In genomic region chr10:8866062-8866642, GRCm38 (mm10) we compare ENCODE assay signal across 8 mouse cellular contexts. TPM values are rescaled to one million over a fixed set of nuclear protein-coding genes. Genes with fewer than 3 reads are reported as not detected.
DNase-seq lines count a peak whose midpoint lies in the region; ATAC-seq lines count a peak whose summit lies in the region.

No protein-coding gene starts in this region.

- H3K4me2 ChIP-seq in lung, embryonic 15.5 days: no peak overlapping the region

- peak; percentile 53; the same call in 1 of the 2 replicates for ATAC-seq in lung, embryonic 15.5 days (ENCODE audit: borderline replicate concordance, extremely low read depth, low FRiP score, low TSS enrichment)
- ATAC-seq in megakaryocyte-erythroid progenitor cell, adult 5-6 weeks (replicated peaks; ENCODE audit: low FRiP score, low TSS enrichment, poor library complexity, severe bottlenecking): no peak
- ATAC-seq in monocyte, adult 5-6 weeks (replicated peaks; ENCODE audit: insufficient number of reproducible peaks, low FRiP score, low TSS enrichment, poor library complexity, severe bottlenecking): no peak

- 82% methylated on average over 4 of the region's 4 CpGs for WGBS in embryonic facial prominence, embryonic 10.5 days
- WGBS in lung, embryonic 15.5 days: 55% methylated on average over 4 of the region's 4 CpGs

- no peaks in the 10 kb centered on the region for H3K36me3 ChIP-seq in embryonic facial prominence, embryonic 10.5 days (replicated peaks)
- H3K36me3 ChIP-seq in lung, embryonic 15.5 days: no peaks in the 10 kb centered on the region

- peak overlapping the region; percentile 44 for H3K27ac ChIP-seq in embryonic facial prominence, embryonic 10.5 days (replicated peaks)
- peak overlapping the region; percentile 70 for H3K27ac ChIP-seq in lung, embryonic 15.5 days

- H3K9ac ChIP-seq in lung, embryonic 15.5 days: no peak overlapping the region

- H3K4me3 ChIP-seq in embryonic facial prominence, embryonic 10.5 days: no peak overlapping the region
- no peak overlapping the region for H3K4me3 ChIP-seq in lung, embryonic 15.5 days

- H3K4me1 ChIP-seq in embryonic facial prominence, embryonic 10.5 days: peaks cover 21% of the 10 kb centered on the region
- H3K4me1 ChIP-seq in lung, embryonic 15.5 days: 0 out of 2 replicates have a peak, but pooled peaks cover 5% of the 10 kb centered on the region

- H3K9me3 ChIP-seq in embryonic facial prominence, embryonic 10.5 days: no peaks in the 10 kb centered on the region
- no peaks in the 10 kb centered on the region for H3K9me3 ChIP-seq in lung, embryonic 15.5 days

- H3K27me3 ChIP-seq in embryonic facial prominence, embryonic 10.5 days (replicated peaks; ENCODE audit: low read depth, poor library complexity, severe bottlenecking): no peaks in the 10 kb centered on the region
- H3K27me3 ChIP-seq in lung, embryonic 15.5 days: no peaks in the 10 kb centered on the region

- DNase-seq in embryonic facial prominence, embryonic 10.5 days (ENCODE audit: low spot score): no peak
- peak; percentile 79 to 93 for DNase-seq in heart, adult 18-20 months
- DNase-seq in kidney, adult 9 months: peak; percentile 78
- DNase-seq in frontal cortex, adult 2 months (ENCODE audit: extremely low spot score in 1 of 2, low spot score in 1 of 2): no peak
- no peak for DNase-seq in ovary, postnatal 14 days (ENCODE audit: low spot score)

RNA-seq across cellular contexts. Expression of gene Sash1, which starts 19.7 kb away (rescaled TPM):
- polyA plus RNA-seq in embryonic facial prominence, embryonic 10.5 days (2016; fragmentation: Nextera tagmentation; extraction: Ambion mirVana): 4.1 and 4.2 TPM in 2 replicates
- 10 to 100 TPM; 29.7 to 31.8 TPM for total RNA-seq in heart, adult 18-20 months (2021)
- 4.8 and 6.1 TPM in 2 replicates for polyA plus RNA-seq in lung, embryonic 15.5 days (2015; fragmentation: Nextera tagmentation; extraction: Ambion mirVana)
- 0.84 and 1.7 TPM in 2 replicates for total RNA-seq in megakaryocyte-erythroid progenitor cell, adult 5-6 weeks (2014; fragmentation: Nextera tagmentation)
- 0.23 and 0.61 TPM in 2 replicates for total RNA-seq in megakaryocyte-erythroid progenitor cell, adult 5-6 weeks (2017)
- total RNA-seq in monocyte, adult 5-6 weeks (2017): 3.2 to 4.5 TPM (median 4.5 TPM) in 3 replicates
- polyA plus RNA-seq in frontal cortex, adult 2 months (2012; rRNA removed): 34.4 and 35.6 TPM in 2 replicates

Comparison
In these comparisons a context has a peak if more than half of its experiments do, and no peak if none do; other contexts are left out.
1. DNase-seq: peak in heart, adult 18-20 months (2 of 2) and kidney, adult 9 months (single experiment); none in embryonic facial prominence, embryonic 10.5 days (single experiment), frontal cortex, adult 2 months (0 of 2) and ovary, postnatal 14 days (single experiment).